Mouse (Mus musculus) heart, adult 2 months (tissue): Measurements from ENCODE around the gene Stab2. TPM values are rescaled to one million over a fixed set of nuclear protein-coding genes. Genes with fewer than 3 reads are reported as not detected.

Source experiments
- DNase-seq, 2 experiments: peaks; one replicate each; pipeline ENCODE4 v3.0.0; 2021
- H3K27ac ChIP-seq: fragments of 200-600 bp; 2 replicates; pipeline ENCODE4 v1.8.1; 2022
- H3K27me3 ChIP-seq: fragments of 200-500 bp; 2 replicates; pipeline ENCODE4 v1.6.1; 2012; ENCODE audit warnings: mild to moderate bottlenecking, low read length, inconsistent platforms, mixed read lengths; ENCODE audit not compliant: control insufficient read depth, insufficient read depth
- H3K36me3 ChIP-seq: fragments of 200-500 bp; 2 replicates; pipeline ENCODE4 v1.6.1; 2012; ENCODE audit warnings: low read length, inconsistent platforms; ENCODE audit not compliant: control insufficient read depth, insufficient read depth
- H3K4me1 ChIP-seq: fragments of 200-500 bp; 2 replicates; pipeline ENCODE4 v1.6.1; 2011; ENCODE audit warnings: low read length; ENCODE audit not compliant: control insufficient read depth, insufficient read depth
- H3K4me3 ChIP-seq: fragments of 200-600 bp; 2 replicates; pipeline ENCODE4 v1.8.1; 2022
- H3K79me2 ChIP-seq: fragments of 200-500 bp; replicated peaks from 2 replicates; pipeline ENCODE4 v1.6.1; 2012; ENCODE audit warnings: mild to moderate bottlenecking, inconsistent platforms, low read length, moderate library complexity, mixed read lengths; ENCODE audit not compliant: control insufficient read depth, insufficient read depth
- H3K9ac ChIP-seq: fragments of 200-500 bp; 2 replicates; pipeline ENCODE4 v1.6.1; 2012; ENCODE audit warnings: low read depth, mild to moderate bottlenecking, control low read depth, inconsistent platforms, low read length, mixed read lengths
- CTCF ChIP-seq: fragments of 200-600 bp; IDR thresholded peaks from 2 replicates; pipeline ENCODE4 v1.8.1; 2022; ENCODE audit warnings: antibody characterized with exemption, mild to moderate bottlenecking, moderate library complexity
- EP300 ChIP-seq: fragments of 200-500 bp; IDR thresholded peaks from 2 replicates; pipeline ENCODE4 v1.6.1; 2011; ENCODE audit warnings: low read depth, low read length, control low read depth; ENCODE audit not compliant: insufficient read depth
- POLR2A ChIP-seq: fragments of 200-500 bp; IDR thresholded peaks from 2 replicates; pipeline ENCODE4 v1.6.1; 2011; ENCODE audit warnings: mild to moderate bottlenecking, low read depth, low read length, control low read depth; ENCODE audit not compliant: insufficient read depth
- WGBS: fragments of 180-500 bp; shearing (Covaris S2); methylation state at CpG from one replicate; pipeline ENCODE4 v1.1.7; 2018; 5-methylcytosine and 5-hydroxymethylcytosine counted together
- intact Hi-C: fragments of 180-260 bp; cut with DNase I; formaldehyde crosslinking; loops from one replicate; pipeline ENCODE4 v1.15.1; 2025
- polyA plus RNA-seq: library from polyadenylated mRNA; depleted of rRNA; stranded (reverse); fragments of >200 nt; gene quantifications from 2 replicates; pipeline ENCODE4 v1.2.3, GENCODE M21; 2012
- total RNA-seq, 2 experiments: library from RNA; stranded (reverse); gene quantifications; 2 replicates each; pipeline ENCODE4 v1.2.3; 2021

The Stab2 gene
- total and polyA plus RNA-seq, 3 experiments: 0.23 to 0.53 (median 0.29) TPM

DNA sequence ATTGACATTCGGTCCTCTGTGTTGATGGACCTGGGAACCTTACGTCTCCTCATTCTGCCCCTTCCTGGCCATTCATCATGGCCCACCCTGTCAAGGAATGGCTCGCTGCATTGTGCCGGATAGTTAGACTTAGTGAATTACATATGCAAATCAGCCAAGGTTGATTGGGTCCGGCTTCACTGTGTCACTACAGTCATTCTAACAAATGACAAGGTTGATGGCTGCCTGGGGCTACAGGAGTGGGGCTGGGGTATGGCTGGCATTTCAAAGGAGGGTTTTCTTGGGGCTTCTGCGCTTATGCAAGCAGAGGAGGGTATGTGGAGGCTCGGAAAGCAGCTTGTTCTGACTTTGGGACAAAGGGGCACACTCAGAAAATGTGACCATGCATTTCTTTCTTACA is 33.4 kb upstream of the Stab2 start:
- TF ChIP-seq CTCF: no peak
- TF ChIP-seq POLR2A: no peak
- no peak for TF ChIP-seq EP300

DNA sequence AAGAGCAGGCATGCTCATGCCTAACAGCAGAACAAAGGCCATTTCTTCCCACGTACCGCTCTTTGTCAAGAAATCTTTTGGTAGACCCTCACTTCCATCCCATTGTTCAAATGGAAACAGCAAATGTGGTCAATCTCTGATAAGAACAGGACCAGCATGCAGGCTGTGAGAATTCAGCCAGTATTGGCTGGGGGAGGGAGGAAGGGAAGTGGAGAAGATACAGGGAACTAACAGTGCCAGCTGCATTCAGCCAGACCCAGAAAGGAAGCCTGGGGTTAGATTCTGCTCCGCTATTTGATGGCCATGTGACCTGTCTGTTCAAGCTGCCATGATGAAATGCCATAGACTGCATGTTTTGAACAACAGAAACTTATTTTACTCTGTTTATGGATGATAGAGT is 32.0 kb upstream of the Stab2 start:
- no peak overlapping the region for H3K27ac ChIP-seq
- WGBS: 50% methylated on average over 3 of the region's 3 CpGs
- no peak for DNase-seq

More for the DNA sequence above, 33.4 kb upstream of the Stab2 start:
- H3K27me3 ChIP-seq: no peaks in the 10 kb centered on the region
- H3K36me3 ChIP-seq: no peaks in the 10 kb centered on the region
- no peaks in the 10 kb centered on the region for H3K4me1 ChIP-seq
- H3K27ac ChIP-seq: no peak overlapping the region
- DNase-seq: no peak
- no peaks in the 10 kb centered on the region for H3K79me2 ChIP-seq
- H3K4me3 ChIP-seq: no peak overlapping the region
- no peak overlapping the region for H3K9ac ChIP-seq
- 86% methylated on average over 7 of the region's 7 CpGs for WGBS
- intact Hi-C loops: no loop called here

DNA sequence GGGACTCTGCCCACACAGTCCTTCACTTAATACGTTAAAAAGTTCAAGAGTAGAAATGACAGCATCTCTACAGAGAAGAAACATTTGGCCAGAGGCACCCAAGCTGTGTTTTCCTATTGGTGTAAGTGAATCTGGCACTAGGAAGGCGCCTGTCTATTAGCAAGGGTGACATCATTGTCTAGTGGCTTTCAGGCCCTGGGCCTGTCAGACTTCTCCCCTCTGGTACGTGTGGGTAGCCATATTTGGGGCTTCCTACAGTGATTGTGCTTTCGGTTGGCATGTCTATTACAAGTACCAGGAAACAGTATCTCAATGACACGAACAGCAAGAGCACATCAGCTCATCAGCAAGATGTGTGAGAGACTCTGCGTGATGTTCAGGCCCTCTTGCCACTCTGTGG is 31.5 kb upstream of the Stab2 start:
- Histone ChIP-seq H3K79me2 (no peaks in the 10 kb centered on the region), H3K4me3 (no peak overlapping the region), H3K9ac (no peak overlapping the region), H3K27ac (no peak overlapping the region), H3K27me3 (no peaks in the 10 kb centered on the region), H3K4me1 (no peaks in the 10 kb centered on the region), H3K36me3 (no peaks in the 10 kb centered on the region)
- intact Hi-C loops: no loop called here
- TF ChIP-seq EP300: no peak
- no peak for TF ChIP-seq CTCF
- no peak for TF ChIP-seq POLR2A
- WGBS: 47% methylated on average over 6 of the region's 6 CpGs
- DNase-seq: no peak

More for the DNA sequence above, 32.0 kb upstream of the Stab2 start:
- no peaks in the 10 kb centered on the region for H3K79me2 ChIP-seq
- H3K4me3 ChIP-seq: no peak overlapping the region
- H3K27me3 ChIP-seq: no peaks in the 10 kb centered on the region
- H3K9ac ChIP-seq: no peak overlapping the region
- no peaks in the 10 kb centered on the region for H3K4me1 ChIP-seq
- no peaks in the 10 kb centered on the region for H3K36me3 ChIP-seq
- no peak for TF ChIP-seq POLR2A
- intact Hi-C loops: no loop called here

DNA sequence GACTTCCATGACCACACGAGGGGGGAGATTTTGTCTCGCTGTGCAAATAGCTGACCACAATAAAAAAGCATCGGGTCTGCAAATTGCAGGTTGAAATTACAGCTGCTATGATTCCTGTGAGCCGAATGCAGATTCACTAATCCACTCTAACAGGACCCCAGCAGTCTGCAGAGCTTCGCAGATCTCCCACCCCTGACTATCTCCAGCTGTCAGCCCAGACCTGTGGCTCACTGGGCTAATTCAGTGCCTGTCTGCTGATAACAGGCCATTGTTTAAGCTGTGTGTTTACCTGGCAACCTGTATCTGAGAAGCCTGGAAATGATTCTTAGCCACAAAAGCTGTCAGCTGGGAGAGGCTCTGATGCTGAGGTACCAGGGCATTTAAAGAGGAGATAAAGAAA is 29.2 kb upstream of the Stab2 start:
- 34% methylated on average over 5 of the region's 5 CpGs for WGBS
- intact Hi-C loops: no loop called here
- Histone ChIP-seq H3K36me3 (no peaks in the 10 kb centered on the region), H3K9ac (no peak overlapping the region), H3K27me3 (no peaks in the 10 kb centered on the region), H3K79me2 (no peaks in the 10 kb centered on the region), H3K4me1 (no peaks in the 10 kb centered on the region), H3K27ac (no peak overlapping the region), H3K4me3 (no peak overlapping the region)
- TF ChIP-seq EP300: no peak
- TF ChIP-seq POLR2A: no peak
- TF ChIP-seq CTCF: no peak
- DNase-seq: no peak

DNA sequence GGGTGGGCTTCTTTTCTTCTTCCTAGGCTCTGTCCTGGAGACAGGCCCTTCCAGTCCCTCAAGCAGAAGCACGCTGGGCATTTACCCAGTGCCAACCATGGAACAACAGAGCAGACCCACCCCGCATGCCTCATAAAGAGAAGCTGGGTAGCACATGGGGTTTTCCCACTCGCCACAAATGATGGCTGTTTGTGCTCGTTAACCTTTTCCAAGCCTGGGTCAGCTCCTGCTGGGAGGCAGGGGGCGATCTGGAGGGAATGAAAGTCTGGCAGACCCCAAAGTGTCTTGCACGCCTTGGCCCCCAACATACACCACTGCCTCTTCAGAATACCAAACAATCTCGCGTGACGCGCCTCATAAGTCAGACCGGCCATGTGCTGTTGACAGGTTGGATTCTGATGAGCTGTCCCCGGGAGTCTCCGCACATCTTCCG is 28.5 kb upstream of the Stab2 start:
- no peak for TF ChIP-seq CTCF
- TF ChIP-seq POLR2A: no peak
- no peak for TF ChIP-seq EP300
- Histone ChIP-seq H3K36me3 (no peaks in the 10 kb centered on the region), H3K9ac (no peak overlapping the region), H3K27ac (no peak overlapping the region), H3K4me3 (no peak overlapping the region), H3K4me1 (no peaks in the 10 kb centered on the region), H3K79me2 (no peaks in the 10 kb centered on the region), H3K27me3 (no peaks in the 10 kb centered on the region)
- no peak for DNase-seq
- intact Hi-C loops: no loop called here
- 63% methylated on average over 14 of the region's 14 CpGs for WGBS

DNA sequence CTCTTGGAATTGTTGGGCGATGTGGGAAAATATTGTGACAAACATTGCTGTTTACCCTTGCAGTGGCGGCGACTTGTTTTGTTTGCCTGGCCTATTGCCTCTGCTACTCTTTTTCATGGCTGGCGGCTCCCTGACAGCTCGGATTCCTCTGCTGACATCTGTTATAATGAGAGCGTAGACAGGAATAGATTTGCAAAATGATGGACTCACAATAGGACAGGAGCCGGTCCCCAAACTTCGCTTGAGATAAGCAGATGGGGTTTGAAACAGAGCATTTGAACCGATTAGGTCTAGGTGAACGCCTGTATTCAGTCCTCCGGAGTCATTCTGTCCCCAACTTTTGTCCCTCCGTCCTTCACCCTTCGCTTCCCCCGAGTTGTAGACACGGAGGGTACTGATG is 28.0 kb upstream of the Stab2 start:
- H3K36me3 ChIP-seq: no peaks in the 10 kb centered on the region
- TF ChIP-seq EP300: no peak
- TF ChIP-seq POLR2A: no peak
- TF ChIP-seq CTCF: no peak
- no peak for DNase-seq
- 83% methylated on average over 15 of the region's 15 CpGs for WGBS
- no peaks in the 10 kb centered on the region for H3K4me1 ChIP-seq
- no peaks in the 10 kb centered on the region for H3K79me2 ChIP-seq
- no peak overlapping the region for H3K4me3 ChIP-seq
- intact Hi-C loops: no loop called here
- no peaks in the 10 kb centered on the region for H3K27me3 ChIP-seq
- H3K9ac ChIP-seq: no peak overlapping the region
- no peak overlapping the region for H3K27ac ChIP-seq

DNA sequence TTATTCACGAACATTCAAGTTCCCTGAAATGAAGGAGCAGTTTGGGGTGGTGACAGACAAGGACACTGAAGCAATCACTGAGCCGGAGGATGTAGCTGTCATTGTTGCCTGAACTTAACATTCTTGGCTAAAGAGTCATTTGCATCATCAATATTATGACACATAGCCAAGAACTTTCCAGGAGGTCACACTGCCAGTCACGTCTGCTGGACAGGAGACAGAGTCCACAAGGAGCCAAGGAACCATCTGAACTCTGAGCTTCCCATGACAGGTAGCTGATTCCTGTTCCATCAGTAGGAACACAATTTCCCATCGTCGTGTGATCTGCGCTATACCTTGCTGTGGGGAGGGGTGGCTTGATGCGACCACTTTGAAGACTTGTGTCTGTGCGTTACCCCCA is 24.9 kb upstream of the Stab2 start:
- Histone ChIP-seq H3K79me2 (no peaks in the 10 kb centered on the region), H3K27ac (no peak overlapping the region), H3K27me3 (no peaks in the 10 kb centered on the region), H3K4me1 (no peaks in the 10 kb centered on the region), H3K9ac (no peak overlapping the region), H3K4me3 (no peak overlapping the region), H3K36me3 (no peaks in the 10 kb centered on the region)
- WGBS: 74% methylated on average over 8 of the region's 8 CpGs
- TF ChIP-seq CTCF (no peak), POLR2A (no peak), EP300 (no peak)
- DNase-seq: no peak
- intact Hi-C loops: no loop called here
